Mouse (Mus musculus) G1E (cell line): ENCODE results near the gene Cacnb1. TPM values are rescaled to one million over a fixed set of nuclear protein-coding genes. Genes with fewer than 3 reads are reported as not detected.

ENCODE experiments used
- ATAC-seq: 2 replicates; pipeline ENCODE4 v1.8.0; 2016; ENCODE audit warnings: mild to moderate bottlenecking; ENCODE audit not compliant: insufficient number of reproducible peaks, poor library complexity, low FRiP score, severe bottlenecking; ENCODE audit errors: extremely low read depth
- DNase-seq: peaks from one replicate; pipeline ENCODE4 v3.0.0; 2012; ENCODE audit warnings: low spot score
- H3K27me3 ChIP-seq: 2 replicates; pipeline ENCODE4 v1.6.1; 2012; ENCODE audit warnings: mild to moderate bottlenecking, low read length, inconsistent platforms; ENCODE audit not compliant: insufficient read depth
- H3K36me3 ChIP-seq: replicated peaks from 2 replicates; pipeline ENCODE3; 2012; ENCODE audit warnings: mild to moderate bottlenecking, inconsistent platforms
- H3K4me1 ChIP-seq: 2 replicates; pipeline ENCODE4 v1.6.1; 2012; ENCODE audit warnings: low read depth, low read length, inconsistent platforms, mixed read lengths; ENCODE audit not compliant: insufficient read depth
- H3K4me3 ChIP-seq: 2 replicates; pipeline ENCODE4 v1.5.1; 2012; ENCODE audit warnings: low read depth, mild to moderate bottlenecking, inconsistent platforms, low read length, moderate library complexity, mixed read lengths
- H3K9me3 ChIP-seq: replicated peaks from 2 replicates; pipeline ENCODE4 v1.6.1; 2012; ENCODE audit warnings: inconsistent platforms
- CTCF ChIP-seq: IDR thresholded peaks from 2 replicates; pipeline ENCODE4 v1.5.1; 2012; ENCODE audit warnings: low read depth, low read length, inconsistent platforms, mixed read lengths
- GATA1 ChIP-seq: IDR thresholded peaks from 2 replicates; pipeline ENCODE4 v1.6.1; 2012; ENCODE audit warnings: borderline replicate concordance, low read length, inconsistent platforms, mixed read lengths
- GATA2 ChIP-seq: IDR thresholded peaks from 2 replicates; pipeline ENCODE4 v1.6.1; 2012; ENCODE audit warnings: low read depth, low read length, inconsistent platforms, borderline replicate concordance
- POLR2AphosphoS5 ChIP-seq: IDR thresholded peaks from 2 replicates; pipeline ENCODE4 v1.6.1; 2012; ENCODE audit warnings: low read depth, low read length, inconsistent platforms; ENCODE audit not compliant: insufficient replicate concordance
- TAL1 ChIP-seq: conservative IDR thresholded peaks from 2 replicates; pipeline ENCODE4 v1.6.1; 2012; ENCODE audit warnings: low read depth, low read length, inconsistent platforms, mixed read lengths
- polyA plus RNA-seq: library from polyadenylated mRNA; stranded (reverse); fragments of >175 nt; gene quantifications from 2 replicates; pipeline ENCODE4 v1.2.3, GENCODE M21; 2012
- total RNA-seq, 2 experiments: library from RNA; stranded (forward) in 1 of 2; stranded (reverse) in 1 of 2; fragments of 200-1000 nt in 1 of 2; fragments of >200 nt in 1 of 2; fragmentation: Nextera tagmentation in 1 of 2; gene quantifications; 2 replicates each; pipeline ENCODE4 v1.2.3; 2014 to 2017

Cacnb1 gene
- total and polyA plus RNA-seq, 3 experiments: 0.05 to 1.4 (median 0.61) TPM

- no peak for TF ChIP-seq GATA2
- no peak for TF ChIP-seq TAL1
- no peak for TF ChIP-seq POLR2AphosphoS5
- TF ChIP-seq CTCF: no peak
- no peak for TF ChIP-seq GATA1
- Histone ChIP-seq H3K4me1 (peaks cover 32% of the 10 kb centered on the region), H3K27me3 (peaks cover 40% of the 10 kb centered on the region), H3K4me3 (no peak overlapping the region), H3K36me3 (peaks cover 33% of the 10 kb centered on the region), H3K9me3 (no peaks in the 10 kb centered on the region)
- DNase-seq (no peak), ATAC-seq (no peak)
These were observed 11.2 kb upstream of the Cacnb1 start for GRCm38 (mm10) chr11:98034061-98034460.

GRCm38 (mm10) chr11:98031443-98031770 is 8.6 kb upstream of the Cacnb1 start:
- DNase-seq (peak; percentile 36), ATAC-seq (no peak; the same call in 1 of the 2 replicates)
- Histone ChIP-seq H3K9me3 (no peaks in the 10 kb centered on the region), H3K36me3 (peaks cover 46% of the 10 kb centered on the region), H3K27me3 (peaks cover 21% of the 10 kb centered on the region), H3K4me1 (peaks cover 33% of the 10 kb centered on the region), H3K4me3 (no peak overlapping the region)
- TF ChIP-seq POLR2AphosphoS5: peak; percentile 63; the same call in 1 of the 2 replicates
- no peak for TF ChIP-seq GATA1
- TF ChIP-seq CTCF: peak; percentile 75

GRCm38 (mm10) chr11:98030701-98031442 is 8.0 kb upstream of the Cacnb1 start:
- H3K4me1 ChIP-seq: peaks cover 32% of the 10 kb centered on the region
- no peak for TF ChIP-seq TAL1
- peak; percentile 91; the same call in 1 of the 2 replicates for TF ChIP-seq POLR2AphosphoS5
- TF ChIP-seq GATA2: no peak
- no peak for TF ChIP-seq CTCF
- no peak for TF ChIP-seq GATA1
- H3K9me3 ChIP-seq: no peaks in the 10 kb centered on the region
- H3K27me3 ChIP-seq: peaks cover 16% of the 10 kb centered on the region
- H3K4me3 ChIP-seq: no peak overlapping the region
- no peak for ATAC-seq
- H3K36me3 ChIP-seq: peaks cover 46% of the 10 kb centered on the region
- DNase-seq: no peak

- H3K9me3 ChIP-seq: no peaks in the 10 kb centered on the region
- DNase-seq: no peak
- ATAC-seq: no peak
- H3K27me3 ChIP-seq: no peaks in the 10 kb centered on the region
- peaks cover 46% of the 10 kb centered on the region for H3K36me3 ChIP-seq
- TF ChIP-seq TAL1 (no peak), GATA1 (no peak), CTCF (no peak), POLR2AphosphoS5 (no peak), GATA2 (no peak)
- peak overlapping the region; percentile 100 for H3K4me3 ChIP-seq
- H3K4me1 ChIP-seq: peaks cover 52% of the 10 kb centered on the region
These were observed 5.0 kb upstream of the Cacnb1 start for GRCm38 (mm10) chr11:98027785-98028184.

- DNase-seq (peak; percentile 37), ATAC-seq (no peak)
- no peaks in the 10 kb centered on the region for H3K27me3 ChIP-seq
- TF ChIP-seq GATA2 (no peak), GATA1 (no peak), CTCF (no peak)
- H3K4me1 ChIP-seq: peaks cover 56% of the 10 kb centered on the region
- H3K4me3 ChIP-seq: peak overlapping the region; percentile 100
- no peaks in the 10 kb centered on the region for H3K9me3 ChIP-seq
- H3K36me3 ChIP-seq: peaks cover 44% of the 10 kb centered on the region
These were observed 4.5 kb upstream of the Cacnb1 start for GRCm38 (mm10) chr11:98027297-98027688.

- DNase-seq (peak; percentile 80), ATAC-seq (peak; percentile 70)
- TF ChIP-seq POLR2AphosphoS5: no peak
- no peak for TF ChIP-seq GATA1
- no peak for TF ChIP-seq CTCF
- TF ChIP-seq GATA2: no peak
- TF ChIP-seq TAL1: no peak
- peaks cover 2% of the 10 kb centered on the region; the same call in 1 of the 2 replicates for H3K27me3 ChIP-seq
- no peaks in the 10 kb centered on the region for H3K9me3 ChIP-seq
- peak within 1 kb of the TSS; percentile 100 for H3K4me3 ChIP-seq
- peaks cover 38% of the 10 kb centered on the region for H3K36me3 ChIP-seq
- H3K4me1 ChIP-seq: peaks cover 62% of the 10 kb centered on the region
These were observed 3.9 kb upstream of the Cacnb1 start, which contains the start of gene Rpl19 for GRCm38 (mm10) chr11:98026570-98027296. Gene Rpl19, plus strand, starts transcription at chr11:98026710.
